Mouse (Mus musculus): Measurements from ENCODE around the gene Spcs3. TPM values are rescaled to one million over a fixed set of nuclear protein-coding genes. Genes with fewer than 3 reads are reported as not detected.

Gene Spcs3
- polyA plus RNA-seq, 1 experiment, result 70.7 TPM

- TF ChIP-seq POLR2A (IDR thresholded peaks at IDR 0.05; ENCODE audit: insufficient read depth, low read length), result no peak
Observed at GRCm38 (mm10) chr8:54511791-54512190, 18.0 kb downstream of the Spcs3 start.

GRCm38 (mm10) chr8:54509221-54509721 is 20.5 kb downstream of the Spcs3 start:
- H3K36me3 ChIP-seq (ENCODE audit: control insufficient read depth, insufficient read depth, low read length, poor library complexity, severe bottlenecking), result no peaks in the 10 kb centered on the region
- TF ChIP-seq CTCF (IDR thresholded peaks at IDR 0.05; ENCODE audit: low read depth, low read length), result peak; percentile 1
- no peak for TF ChIP-seq POLR2A (IDR thresholded peaks at IDR 0.05; ENCODE audit: insufficient read depth, low read length)
- no peak overlapping the region for H3K27ac ChIP-seq (ENCODE audit: insufficient read depth, low read length)
- no peak overlapping the region for H3K9ac ChIP-seq (ENCODE audit: low read depth, poor library complexity, severe bottlenecking)
- no peaks in the 10 kb centered on the region for H3K4me1 ChIP-seq (ENCODE audit: control insufficient read depth, insufficient read depth, low read length)
- no peak overlapping the region for H3K4me3 ChIP-seq (ENCODE audit: low read depth, low read length)
- H3K9me3 ChIP-seq (replicated peaks; ENCODE audit: control insufficient read depth, insufficient read depth, low read length, poor library complexity, severe bottlenecking), result no peaks in the 10 kb centered on the region
- no peaks in the 10 kb centered on the region for H3K27me3 ChIP-seq (ENCODE audit: control insufficient read depth, insufficient read depth, low read length, poor library complexity, severe bottlenecking)

More at GRCm38 (mm10) chr8:54511791-54512190, 18.0 kb downstream of the Spcs3 start:
- Histone ChIP-seq H3K36me3 (ENCODE audit: control insufficient read depth, insufficient read depth, low read length, poor library complexity, severe bottlenecking) (no peaks in the 10 kb centered on the region), H3K27ac (ENCODE audit: insufficient read depth, low read length) (no peak overlapping the region), H3K4me1 (ENCODE audit: control insufficient read depth, insufficient read depth, low read length) (no peaks in the 10 kb centered on the region), H3K9me3 (replicated peaks; ENCODE audit: control insufficient read depth, insufficient read depth, low read length, poor library complexity, severe bottlenecking) (no peaks in the 10 kb centered on the region), H3K4me3 (ENCODE audit: low read depth, low read length) (no peak overlapping the region), H3K9ac (ENCODE audit: low read depth, poor library complexity, severe bottlenecking) (no peak overlapping the region), H3K27me3 (ENCODE audit: control insufficient read depth, insufficient read depth, low read length, poor library complexity, severe bottlenecking) (no peaks in the 10 kb centered on the region)

- H3K36me3 ChIP-seq (ENCODE audit: control insufficient read depth, insufficient read depth, low read length, poor library complexity, severe bottlenecking), result no peaks in the 10 kb centered on the region
- no peaks in the 10 kb centered on the region for H3K4me1 ChIP-seq (ENCODE audit: control insufficient read depth, insufficient read depth, low read length)
- no peaks in the 10 kb centered on the region for H3K9me3 ChIP-seq (replicated peaks; ENCODE audit: control insufficient read depth, insufficient read depth, low read length, poor library complexity, severe bottlenecking)
- no peak overlapping the region for H3K27ac ChIP-seq (ENCODE audit: insufficient read depth, low read length)
- no peaks in the 10 kb centered on the region for H3K27me3 ChIP-seq (ENCODE audit: control insufficient read depth, insufficient read depth, low read length, poor library complexity, severe bottlenecking)
- no peak overlapping the region for H3K4me3 ChIP-seq (ENCODE audit: low read depth, low read length)
- no peak for TF ChIP-seq POLR2A (IDR thresholded peaks at IDR 0.05; ENCODE audit: insufficient read depth, low read length)
- TF ChIP-seq EP300 (IDR thresholded peaks at IDR 0.05; ENCODE audit: insufficient read depth, low read depth, low read length), result no peak
- TF ChIP-seq CTCF (IDR thresholded peaks at IDR 0.05; ENCODE audit: low read depth, low read length), result no peak
- no peak overlapping the region for H3K9ac ChIP-seq (ENCODE audit: low read depth, poor library complexity, severe bottlenecking)
Observed at GRCm38 (mm10) chr8:54508814-54509213, 21.0 kb downstream of the Spcs3 start.

- no peaks in the 10 kb centered on the region for H3K27me3 ChIP-seq (ENCODE audit: control insufficient read depth, insufficient read depth, low read length, poor library complexity, severe bottlenecking)
- H3K4me1 ChIP-seq (ENCODE audit: control insufficient read depth, insufficient read depth, low read length), result no peaks in the 10 kb centered on the region
- TF ChIP-seq EP300 (IDR thresholded peaks at IDR 0.05; ENCODE audit: insufficient read depth, low read depth, low read length) (no peak), CTCF (IDR thresholded peaks at IDR 0.05; ENCODE audit: low read depth, low read length) (no peak), POLR2A (IDR thresholded peaks at IDR 0.05; ENCODE audit: insufficient read depth, low read length) (no peak)
- H3K36me3 ChIP-seq (ENCODE audit: control insufficient read depth, insufficient read depth, low read length, poor library complexity, severe bottlenecking), result no peaks in the 10 kb centered on the region
- H3K9me3 ChIP-seq (replicated peaks; ENCODE audit: control insufficient read depth, insufficient read depth, low read length, poor library complexity, severe bottlenecking), result no peaks in the 10 kb centered on the region
- no peak overlapping the region for H3K27ac ChIP-seq (ENCODE audit: insufficient read depth, low read length)
- H3K4me3 ChIP-seq (ENCODE audit: low read depth, low read length), result no peak overlapping the region
- no peak overlapping the region for H3K9ac ChIP-seq (ENCODE audit: low read depth, poor library complexity, severe bottlenecking)
Observed at GRCm38 (mm10) chr8:54508096-54508456, 21.7 kb downstream of the Spcs3 start.

GRCm38 (mm10) chr8:54507428-54508095 is 22.2 kb downstream of the Spcs3 start:
- Histone ChIP-seq H3K4me1 (ENCODE audit: control insufficient read depth, insufficient read depth, low read length) (no peaks in the 10 kb centered on the region), H3K9me3 (replicated peaks; ENCODE audit: control insufficient read depth, insufficient read depth, low read length, poor library complexity, severe bottlenecking) (no peaks in the 10 kb centered on the region), H3K9ac (ENCODE audit: low read depth, poor library complexity, severe bottlenecking) (no peak overlapping the region), H3K36me3 (ENCODE audit: control insufficient read depth, insufficient read depth, low read length, poor library complexity, severe bottlenecking) (no peaks in the 10 kb centered on the region), H3K27ac (ENCODE audit: insufficient read depth, low read length) (no peak overlapping the region), H3K27me3 (ENCODE audit: control insufficient read depth, insufficient read depth, low read length, poor library complexity, severe bottlenecking) (no peaks in the 10 kb centered on the region), H3K4me3 (ENCODE audit: low read depth, low read length) (no peak overlapping the region)
- TF ChIP-seq CTCF (IDR thresholded peaks at IDR 0.05; ENCODE audit: low read depth, low read length) (peak; percentile 9), EP300 (IDR thresholded peaks at IDR 0.05; ENCODE audit: insufficient read depth, low read depth, low read length) (no peak), POLR2A (IDR thresholded peaks at IDR 0.05; ENCODE audit: insufficient read depth, low read length) (no peak)

- no peak overlapping the region for H3K9ac ChIP-seq (ENCODE audit: low read depth, poor library complexity, severe bottlenecking)
- no peak overlapping the region for H3K4me3 ChIP-seq (ENCODE audit: low read depth, low read length)
- TF ChIP-seq EP300 (IDR thresholded peaks at IDR 0.05; ENCODE audit: insufficient read depth, low read depth, low read length) (no peak), CTCF (IDR thresholded peaks at IDR 0.05; ENCODE audit: low read depth, low read length) (no peak), POLR2A (IDR thresholded peaks at IDR 0.05; ENCODE audit: insufficient read depth, low read length) (no peak)
- H3K4me1 ChIP-seq (ENCODE audit: control insufficient read depth, insufficient read depth, low read length), result no peaks in the 10 kb centered on the region
- no peaks in the 10 kb centered on the region for H3K36me3 ChIP-seq (ENCODE audit: control insufficient read depth, insufficient read depth, low read length, poor library complexity, severe bottlenecking)
- H3K27me3 ChIP-seq (ENCODE audit: control insufficient read depth, insufficient read depth, low read length, poor library complexity, severe bottlenecking), result no peaks in the 10 kb centered on the region
- H3K27ac ChIP-seq (ENCODE audit: insufficient read depth, low read length), result no peak overlapping the region
- no peaks in the 10 kb centered on the region for H3K9me3 ChIP-seq (replicated peaks; ENCODE audit: control insufficient read depth, insufficient read depth, low read length, poor library complexity, severe bottlenecking)
Observed at GRCm38 (mm10) chr8:54505060-54505459, 24.7 kb downstream of the Spcs3 start.
